Mouse (Mus musculus) olfactory bulb, adult 2 months (tissue): ENCODE measurements at regions not wholly inside any gene's neighbourhood (a gene's known extent, or its start where the extent isn't known, plus 50 kb on each side); places are given as distances from the start of the nearest gene placed in this dataset.

Experiments
- CTCF ChIP-seq: fragments of 200-500 bp; IDR thresholded peaks from 2 replicates; pipeline ENCODE4 v1.5.1; 2012; ENCODE audit warnings: low read depth, mild to moderate bottlenecking, low read length, moderate library complexity; ENCODE audit not compliant: insufficient read depth
- POLR2A ChIP-seq: fragments of 200-500 bp; IDR thresholded peaks from 2 replicates; pipeline ENCODE4 v1.6.1; 2012; ENCODE audit warnings: mild to moderate bottlenecking, low read depth, low read length, moderate library complexity; ENCODE audit not compliant: insufficient read depth

DNA sequence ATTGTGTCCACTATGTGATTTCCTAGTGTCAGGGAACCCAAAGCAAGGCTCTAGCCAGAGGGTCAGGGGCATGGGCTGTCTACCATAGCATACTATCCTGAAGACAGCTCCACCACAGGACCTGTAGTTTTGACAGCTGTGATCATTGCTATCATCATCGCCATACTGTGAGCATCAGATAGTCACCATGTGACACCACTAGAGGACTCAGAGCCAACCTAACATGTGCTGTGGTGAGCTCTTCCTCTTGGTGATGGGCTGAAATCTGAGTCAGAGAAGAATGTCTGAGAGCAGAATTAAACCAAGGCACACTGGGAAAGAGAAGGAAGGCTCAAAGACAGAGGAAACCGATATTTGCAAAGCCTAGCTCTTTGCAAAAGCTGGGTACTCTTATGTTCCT, 184.9 kb downstream of the Pdcd6ip start:
- TF ChIP-seq CTCF, result no peak
- no peak for TF ChIP-seq POLR2A
